Mouse (Mus musculus) cortical plate, adult 2 months (tissue): ENCODE data around the gene Rabl3.

ENCODE experiments used
- CTCF ChIP-seq: fragments of 200-500 bp; IDR thresholded peaks from 2 replicates; pipeline ENCODE4 v1.5.1; 2011; ENCODE audit warnings: mild to moderate bottlenecking, control low read depth, low read length; ENCODE audit not compliant: insufficient read depth; ENCODE audit errors: extremely low read depth
- POLR2A ChIP-seq: fragments of 200-500 bp; IDR thresholded peaks from 2 replicates; pipeline ENCODE4 v1.6.1; 2011; ENCODE audit warnings: mild to moderate bottlenecking, low read length, control low read depth; ENCODE audit not compliant: insufficient read depth; ENCODE audit errors: extremely low read depth

GRCm38 (mm10) chr16:37599326-37599725 is 59.6 kb downstream of the Rabl3 start:
- TF ChIP-seq POLR2A: no peak
- no peak for TF ChIP-seq CTCF
